Mouse (Mus musculus): ENCODE results near the gene Tuft1. TPM values are rescaled to one million over a fixed set of nuclear protein-coding genes. Genes with fewer than 3 reads are reported as not detected.
"Not testable (repeated sequence)": the region's sequence is repeated elsewhere in the genome, so short reads cannot be mapped to it uniquely, and the experiment has no call there.

Gene Tuft1
- polyA plus RNA-seq, 1 experiment from 2014 or later, result 4.2 TPM

- Histone ChIP-seq H3K4me3 (ENCODE audit: low read depth, low read length) (no peak overlapping the region), H3K27me3 (ENCODE audit: control insufficient read depth, insufficient read depth, low read length) (no peaks in the 10 kb centered on the region), H3K9me3 (ENCODE audit: control insufficient read depth, low read length) (no peaks in the 10 kb centered on the region), H3K4me1 (ENCODE audit: control insufficient read depth, insufficient read depth, low read length) (no peaks in the 10 kb centered on the region; the same call in 1 of the 2 replicates), H3K4me2 (no peak overlapping the region), H3K27ac (ENCODE audit: low read depth, low read length) (no peak overlapping the region), H3K36me3 (ENCODE audit: control insufficient read depth, insufficient read depth, low read length) (no peaks in the 10 kb centered on the region), H3K9ac (ENCODE audit: low read length) (no peak overlapping the region)
- ATAC-seq (ENCODE audit: low FRiP score) (peak; percentile 75; the same call in 1 of the 2 replicates), DNase-seq (ENCODE audit: low spot score, missing footprints) (no peak)
- WGBS, result 44% methylated on average over 6 of the region's 6 CpGs
These were observed 9.7 kb downstream of the Tuft1 start for GRCm38 (mm10) chr3:94648755-94649590.

- H3K4me2 ChIP-seq; H3K4me1 ChIP-seq (ENCODE audit: control insufficient read depth, insufficient read depth, low read length); H3K27me3 ChIP-seq (ENCODE audit: control insufficient read depth, insufficient read depth, low read length); H3K9ac ChIP-seq (ENCODE audit: low read length); H3K9me3 ChIP-seq (ENCODE audit: control insufficient read depth, low read length); DNase-seq (ENCODE audit: low spot score, missing footprints); H3K27ac ChIP-seq (ENCODE audit: low read depth, low read length); H3K36me3 ChIP-seq (ENCODE audit: control insufficient read depth, insufficient read depth, low read length); H3K4me3 ChIP-seq (ENCODE audit: low read depth, low read length); ATAC-seq (ENCODE audit: low FRiP score): not testable (repeated sequence)
- WGBS, result 85% methylated on average over 2 of the region's 2 CpGs
These were observed 16.0 kb downstream of the Tuft1 start, which contains the start of gene Gm10972 for GRCm38 (mm10) chr3:94642495-94643162. TSS of gene Gm10972 (plus strand) at chr3:94643112.

GRCm38 (mm10) chr3:94629876-94630275 is 28.8 kb downstream of the Tuft1 start:
- Histone ChIP-seq H3K27me3 (ENCODE audit: control insufficient read depth, insufficient read depth, low read length) (no peaks in the 10 kb centered on the region), H3K9me3 (ENCODE audit: control insufficient read depth, low read length) (no peaks in the 10 kb centered on the region), H3K4me3 (ENCODE audit: low read depth, low read length) (no peak overlapping the region), H3K36me3 (ENCODE audit: control insufficient read depth, insufficient read depth, low read length) (no peaks in the 10 kb centered on the region), H3K9ac (ENCODE audit: low read length) (no peak overlapping the region), H3K4me2 (no peak overlapping the region), H3K4me1 (ENCODE audit: control insufficient read depth, insufficient read depth, low read length) (no peaks in the 10 kb centered on the region), H3K27ac (ENCODE audit: low read depth, low read length) (no peak overlapping the region)
- no peak for ATAC-seq (ENCODE audit: low FRiP score)
- no peak for DNase-seq (ENCODE audit: low spot score, missing footprints)
- 88% methylated on average over 3 of the region's 3 CpGs for WGBS

- DNase-seq (ENCODE audit: low spot score, missing footprints) (no peak), ATAC-seq (ENCODE audit: low FRiP score) (no peak)
- H3K27ac ChIP-seq (ENCODE audit: low read depth, low read length), result no peak overlapping the region
- no peaks in the 10 kb centered on the region for H3K9me3 ChIP-seq (ENCODE audit: control insufficient read depth, low read length)
- H3K4me1 ChIP-seq (ENCODE audit: control insufficient read depth, insufficient read depth, low read length), result no peaks in the 10 kb centered on the region
- H3K9ac ChIP-seq (ENCODE audit: low read length), result no peak overlapping the region
- no peaks in the 10 kb centered on the region for H3K36me3 ChIP-seq (ENCODE audit: control insufficient read depth, insufficient read depth, low read length)
- no peak overlapping the region for H3K4me2 ChIP-seq
- H3K4me3 ChIP-seq (ENCODE audit: low read depth, low read length), result no peak overlapping the region
- 90% methylated on average over 5 of the region's 5 CpGs for WGBS
- no peaks in the 10 kb centered on the region for H3K27me3 ChIP-seq (ENCODE audit: control insufficient read depth, insufficient read depth, low read length)
These were observed 30.0 kb downstream of the Tuft1 start for GRCm38 (mm10) chr3:94628712-94629111.

- Histone ChIP-seq H3K9ac (ENCODE audit: low read length) (no peak overlapping the region), H3K4me1 (ENCODE audit: control insufficient read depth, insufficient read depth, low read length) (no peaks in the 10 kb centered on the region), H3K4me3 (ENCODE audit: low read depth, low read length) (no peak overlapping the region), H3K4me2 (no peak overlapping the region), H3K9me3 (ENCODE audit: control insufficient read depth, low read length) (no peaks in the 10 kb centered on the region), H3K27me3 (ENCODE audit: control insufficient read depth, insufficient read depth, low read length) (no peaks in the 10 kb centered on the region), H3K27ac (ENCODE audit: low read depth, low read length) (no peak overlapping the region), H3K36me3 (ENCODE audit: control insufficient read depth, insufficient read depth, low read length) (no peaks in the 10 kb centered on the region)
- 92% methylated on average over 4 of the region's 4 CpGs for WGBS
- no peak for ATAC-seq (ENCODE audit: low FRiP score)
- no peak for DNase-seq (ENCODE audit: low spot score, missing footprints)
These were observed 34.4 kb downstream of the Tuft1 start for GRCm38 (mm10) chr3:94624281-94624680.

- Histone ChIP-seq H3K4me2 (no peak overlapping the region), H3K27me3 (ENCODE audit: control insufficient read depth, insufficient read depth, low read length) (no peaks in the 10 kb centered on the region), H3K9me3 (ENCODE audit: control insufficient read depth, low read length) (no peaks in the 10 kb centered on the region), H3K9ac (ENCODE audit: low read length) (no peak overlapping the region), H3K4me1 (ENCODE audit: control insufficient read depth, insufficient read depth, low read length) (no peaks in the 10 kb centered on the region), H3K27ac (ENCODE audit: low read depth, low read length) (no peak overlapping the region), H3K4me3 (ENCODE audit: low read depth, low read length) (no peak overlapping the region), H3K36me3 (ENCODE audit: control insufficient read depth, insufficient read depth, low read length) (no peaks in the 10 kb centered on the region)
- 91% methylated on average over 10 of the region's 10 CpGs for whole genome bisulfite sequencing
- DNase-seq (ENCODE audit: low spot score, missing footprints) (no peak), ATAC-seq (ENCODE audit: low FRiP score) (no peak)
These were observed 36.1 kb downstream of the Tuft1 start for GRCm38 (mm10) chr3:94622550-94622949.

- no peak overlapping the region for H3K27ac ChIP-seq (ENCODE audit: low read depth, low read length)
- H3K4me2 ChIP-seq, result no peak overlapping the region
- no peaks in the 10 kb centered on the region for H3K36me3 ChIP-seq (ENCODE audit: control insufficient read depth, insufficient read depth, low read length)
- ATAC-seq (ENCODE audit: low FRiP score), result no peak
- no peaks in the 10 kb centered on the region for H3K9me3 ChIP-seq (ENCODE audit: control insufficient read depth, low read length)
- no peak overlapping the region for H3K4me3 ChIP-seq (ENCODE audit: low read depth, low read length)
- H3K27me3 ChIP-seq (ENCODE audit: control insufficient read depth, insufficient read depth, low read length), result no peaks in the 10 kb centered on the region
- H3K4me1 ChIP-seq (ENCODE audit: control insufficient read depth, insufficient read depth, low read length), result no peaks in the 10 kb centered on the region
- WGBS, result 83% methylated on average over 11 of the region's 11 CpGs
- DNase-seq (ENCODE audit: low spot score, missing footprints), result no peak
- no peak overlapping the region for H3K9ac ChIP-seq (ENCODE audit: low read length)
These were observed 36.7 kb downstream of the Tuft1 start for GRCm38 (mm10) chr3:94621740-94622507.

GRCm38 (mm10) chr3:94616717-94617116 is 42.0 kb downstream of the Tuft1 start:
- Histone ChIP-seq H3K4me3 (ENCODE audit: low read depth, low read length) (no peak overlapping the region), H3K4me2 (no peak overlapping the region), H3K27ac (ENCODE audit: low read depth, low read length) (no peak overlapping the region), H3K9ac (ENCODE audit: low read length) (no peak overlapping the region), H3K36me3 (ENCODE audit: control insufficient read depth, insufficient read depth, low read length) (no peaks in the 10 kb centered on the region), H3K4me1 (ENCODE audit: control insufficient read depth, insufficient read depth, low read length) (0 out of 2 replicates have a peak, but pooled peaks cover 2% of the 10 kb centered on the region), H3K9me3 (ENCODE audit: control insufficient read depth, low read length) (no peaks in the 10 kb centered on the region), H3K27me3 (ENCODE audit: control insufficient read depth, insufficient read depth, low read length) (no peaks in the 10 kb centered on the region)
- WGBS, result 72% methylated on average over 4 of the region's 4 CpGs
- ATAC-seq (ENCODE audit: low FRiP score) (no peak), DNase-seq (ENCODE audit: low spot score, missing footprints) (no peak)
